Mouse (Mus musculus) right cerebral cortex, postnatal 10 days (tissue): ENCODE results near the gene Cxcr5.
A peak's percentile ranks its signal among the peaks of the same experiment; 100 is the strongest.
"Not testable (repeated sequence)": the region's sequence is repeated elsewhere in the genome, so short reads cannot be mapped to it uniquely, and the experiment has no call there.

Experiments
- DNase-seq, 2 experiments: peaks; one replicate each; pipeline ENCODE4 v3.0.0; 2021; ENCODE audit warnings: low spot score in 2 of 2

Gene Cxcr5

DNA sequence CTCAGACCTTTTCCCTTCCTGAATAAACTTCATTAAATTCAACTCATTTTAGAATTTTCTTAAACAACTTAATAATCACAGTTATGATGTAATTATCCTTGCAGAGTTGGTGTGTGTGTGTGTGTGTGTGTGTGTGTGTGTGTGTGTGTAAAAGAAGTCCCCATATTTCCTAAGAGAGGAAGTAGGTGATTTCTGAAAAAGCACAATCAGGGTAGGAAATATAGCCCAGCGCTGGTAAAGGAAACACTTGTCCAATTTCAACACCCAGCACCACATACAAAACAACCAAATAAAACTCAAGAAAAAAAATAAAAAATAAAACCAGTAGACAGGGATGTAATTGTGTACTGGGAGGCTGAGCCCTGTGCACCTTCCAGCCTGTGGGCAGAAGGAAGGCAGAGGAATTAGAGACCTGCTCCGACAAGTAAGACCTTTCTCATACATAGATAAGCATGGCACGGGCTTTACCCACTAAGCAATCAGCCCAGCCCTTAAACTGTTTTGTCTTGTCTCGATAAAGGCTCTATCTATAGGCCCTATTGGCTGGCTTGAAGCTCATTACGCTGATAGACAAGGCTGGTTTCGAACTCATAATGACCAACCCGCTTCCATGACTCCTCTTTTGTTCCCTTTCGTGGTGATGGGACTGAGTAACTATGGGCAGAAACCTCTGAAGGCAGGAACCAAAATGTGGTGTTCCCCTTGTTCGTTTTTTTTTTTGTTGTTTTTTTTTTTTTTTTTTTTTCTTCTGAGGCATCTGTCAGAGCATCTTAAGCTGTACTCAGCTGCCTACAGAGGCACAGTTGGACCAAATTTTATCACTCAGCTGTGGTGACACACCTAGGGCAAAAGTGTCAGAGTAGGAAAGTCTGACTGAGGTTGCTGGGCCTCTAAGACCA lies 25.8 kb upstream of the Cxcr5 start:
- no peak for DNase-seq

DNA sequence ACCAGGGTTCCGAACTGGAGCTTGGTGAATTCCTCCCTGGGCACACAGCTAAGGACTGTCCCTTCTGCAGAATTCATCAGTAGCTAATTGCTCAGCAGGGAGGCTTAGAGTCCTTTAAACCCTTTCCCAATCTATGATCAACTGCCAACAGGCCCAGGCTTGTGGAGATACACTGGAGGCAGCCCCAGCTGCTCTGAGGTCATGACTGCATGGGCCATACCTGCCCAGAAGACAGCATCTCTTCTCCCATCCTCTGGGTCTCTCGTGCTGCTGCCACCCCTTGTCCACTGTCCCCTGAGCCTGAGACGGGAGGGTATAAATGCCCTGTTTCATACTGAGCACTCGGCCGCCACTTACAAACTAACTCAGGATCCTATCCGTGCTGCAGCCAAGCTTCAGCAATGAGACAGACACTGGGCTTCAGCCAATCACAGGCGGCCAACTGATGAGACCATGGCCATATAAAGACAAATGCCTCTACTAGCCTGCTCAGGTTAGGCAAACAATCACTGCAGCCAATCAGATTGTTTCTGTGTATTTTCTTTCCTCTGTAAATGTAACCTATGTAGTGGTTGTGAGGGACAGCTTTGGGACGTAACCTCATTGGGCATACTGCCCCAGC lies 25.1 kb upstream of the Cxcr5 start:
- no peak for DNase-seq

DNA sequence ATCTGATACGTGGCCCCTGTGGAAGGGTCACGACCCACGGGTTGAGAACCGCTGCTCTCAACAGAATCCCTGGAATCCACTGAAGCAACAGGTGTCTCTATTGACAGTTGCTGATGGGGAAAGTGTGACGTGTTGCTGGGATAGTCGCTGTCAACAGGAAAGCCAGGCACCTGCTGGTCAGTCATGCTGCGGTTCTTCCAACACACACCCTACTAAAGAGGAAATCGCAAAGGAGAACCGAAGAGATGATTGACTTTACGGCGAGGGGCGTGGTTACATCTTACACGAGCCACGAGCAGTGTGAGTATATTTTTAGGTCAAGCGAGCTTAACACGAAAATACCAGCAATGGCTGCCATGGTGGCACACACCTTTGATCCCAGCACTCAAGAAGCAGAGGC lies 20.7 kb upstream of the Cxcr5 start:
- no peak for DNase-seq

DNA sequence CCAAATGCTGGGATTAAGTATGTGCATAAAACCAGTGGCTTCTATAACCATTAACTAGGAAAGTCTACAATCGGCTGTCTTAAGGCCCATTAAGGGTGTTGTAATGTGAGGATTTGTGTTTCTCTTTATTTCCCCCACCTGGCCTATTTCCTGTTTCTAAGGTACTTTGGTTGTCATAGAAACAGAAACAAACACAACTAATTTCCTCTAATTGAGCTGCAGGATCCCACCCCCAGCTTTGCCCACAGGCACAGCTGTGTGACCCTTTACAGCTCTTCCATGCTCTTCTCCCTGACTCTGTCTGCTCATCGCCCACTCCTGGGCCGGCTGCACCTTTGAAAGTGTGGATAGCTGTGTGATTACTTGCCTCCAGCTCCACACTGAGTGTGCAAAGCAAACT lies 19.7 kb upstream of the Cxcr5 start:
- no peak for DNase-seq

DNA sequence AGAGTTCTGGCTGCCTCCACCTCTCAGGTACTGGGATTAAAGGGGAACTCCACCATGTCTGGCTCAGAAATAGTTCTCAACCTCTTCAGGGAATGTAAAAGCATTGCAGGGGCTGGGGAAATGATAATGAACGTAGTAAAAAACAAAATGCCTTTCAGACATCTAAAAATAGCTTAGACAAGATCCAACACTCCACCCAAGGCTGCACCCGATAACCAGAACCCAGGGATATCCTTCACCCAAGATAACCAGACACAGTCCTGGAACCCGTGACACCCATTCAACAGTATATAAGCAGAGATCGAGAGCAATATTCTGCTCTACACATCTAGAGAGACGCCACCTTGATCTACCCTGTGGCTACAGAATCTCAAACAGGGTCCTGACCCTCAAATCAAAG lies 18.4 kb upstream of the Cxcr5 start:
- no peak for DNase-seq

DNA sequence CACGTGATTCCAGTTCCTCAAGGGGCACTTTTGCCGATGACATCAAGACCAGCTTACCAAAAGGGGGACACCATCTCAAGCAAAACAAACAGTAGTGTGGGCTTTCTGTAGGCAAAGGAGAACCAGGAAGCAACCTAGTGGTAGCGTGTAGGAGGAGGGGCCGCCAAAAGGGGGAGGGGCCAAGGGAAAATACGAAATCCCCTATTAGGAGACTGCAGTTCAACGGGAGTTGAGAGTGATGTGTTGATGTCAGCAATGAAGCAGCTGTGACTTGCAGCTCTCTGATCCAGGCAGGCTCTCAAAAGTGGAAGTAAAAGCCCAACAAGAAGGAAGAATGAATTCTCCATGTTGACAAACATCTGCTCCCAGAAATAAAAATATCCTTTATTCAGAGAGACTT lies 17.7 kb upstream of the Cxcr5 start:
- DNase-seq: peak; percentile 29 to 48

DNA sequence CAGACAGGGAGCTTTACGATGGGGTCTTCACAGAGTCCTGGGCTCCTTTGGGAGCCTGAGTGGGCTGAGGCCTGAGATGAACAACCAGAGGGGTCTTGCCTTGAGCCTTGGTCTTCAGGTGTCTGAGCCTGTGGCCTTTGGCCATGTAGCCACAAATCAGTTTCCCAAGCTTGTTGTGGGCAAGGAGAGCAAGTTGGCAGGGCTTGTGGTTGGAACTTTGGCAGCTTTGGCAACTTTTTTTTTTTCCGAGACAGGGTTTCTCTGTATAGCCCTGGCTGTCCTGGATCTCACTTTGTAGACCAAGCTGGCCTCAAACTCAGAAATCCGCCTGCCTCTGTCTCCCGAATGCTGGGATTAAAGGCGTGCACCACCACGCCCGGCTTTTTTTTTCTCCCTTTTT lies 14.4 kb upstream of the Cxcr5 start:
- DNase-seq: not testable (repeated sequence)

DNA sequence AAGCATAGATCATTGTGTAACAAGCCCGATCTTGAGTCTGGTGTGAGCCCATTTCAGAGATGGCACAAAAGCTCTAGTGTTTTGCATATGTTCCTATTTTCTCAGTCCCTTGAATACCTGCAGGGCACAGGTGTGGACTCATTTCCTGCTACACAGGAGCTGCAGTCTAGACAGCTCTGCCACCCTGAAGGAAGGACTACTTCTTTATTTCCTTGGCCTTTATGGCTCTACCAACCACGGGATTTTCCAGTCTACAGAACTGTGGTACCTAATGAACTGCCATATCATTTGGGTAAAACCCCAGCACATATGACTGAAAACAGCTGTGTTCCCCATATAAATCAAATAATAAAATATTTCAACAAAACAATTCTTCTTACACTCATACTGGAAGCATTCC lies 13.4 kb upstream of the Cxcr5 start:
- DNase-seq: no peak

DNA sequence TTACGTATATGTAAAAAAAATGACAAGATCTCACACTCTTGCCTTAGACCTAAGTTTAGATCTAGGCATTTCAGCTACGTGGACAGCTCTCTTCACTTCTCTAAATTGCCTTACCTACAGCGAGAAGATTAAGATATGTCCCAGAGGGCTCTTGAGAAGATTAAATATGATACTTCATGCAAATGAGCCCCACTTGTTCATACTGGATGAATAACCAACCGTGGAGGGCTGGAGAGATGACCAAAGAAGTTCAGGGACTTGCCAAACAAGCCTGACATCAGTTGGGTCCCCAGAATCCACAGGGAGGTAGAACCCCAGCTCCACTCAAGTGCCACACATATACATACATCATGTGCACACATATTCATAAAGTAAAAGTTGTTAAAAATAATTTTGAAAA lies 11.6 kb upstream of the Cxcr5 start:
- DNase-seq: no peak

DNA sequence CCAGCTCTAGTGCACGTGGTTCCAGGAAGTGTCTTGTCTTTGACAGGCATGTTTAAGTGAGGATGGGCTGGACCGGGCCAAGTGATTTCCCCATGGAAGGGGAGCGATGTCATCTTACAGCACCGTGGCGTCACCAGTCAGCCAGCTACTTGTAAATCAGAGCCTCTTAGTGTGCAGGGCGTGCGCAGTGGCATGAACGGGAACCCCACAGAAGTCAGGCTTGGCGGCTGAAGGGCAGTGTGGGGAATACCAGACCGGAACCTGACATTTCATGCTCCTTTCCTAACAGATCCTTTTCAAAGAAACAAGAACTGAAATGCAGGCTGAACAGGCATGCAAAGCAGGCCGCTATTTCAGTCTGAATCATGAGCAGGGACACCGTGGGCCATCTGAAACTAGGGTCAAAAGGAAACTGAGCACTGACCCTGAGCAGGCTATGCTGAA lies 9.3 kb upstream of the Cxcr5 start:
- no peak for DNase-seq

DNA sequence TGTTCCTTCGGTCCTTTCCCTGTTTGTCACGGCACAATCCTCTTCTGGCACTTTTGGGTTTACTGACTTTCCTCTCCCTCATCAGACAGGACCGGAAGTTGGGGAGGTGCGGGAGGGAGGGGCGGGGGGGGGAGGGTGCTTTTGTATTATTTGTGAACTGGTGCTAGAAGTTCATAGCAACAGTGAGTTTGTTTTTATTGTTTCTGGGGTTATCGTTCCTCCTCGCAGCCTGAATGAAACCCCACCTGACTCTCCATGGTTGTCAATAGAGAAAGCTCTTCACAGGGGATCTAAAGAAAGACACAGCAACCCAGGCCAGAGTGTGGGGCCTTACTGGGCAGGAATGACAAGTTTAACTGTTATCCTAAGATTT lies 6.4 kb upstream of the Cxcr5 start:
- DNase-seq: no peak

DNA sequence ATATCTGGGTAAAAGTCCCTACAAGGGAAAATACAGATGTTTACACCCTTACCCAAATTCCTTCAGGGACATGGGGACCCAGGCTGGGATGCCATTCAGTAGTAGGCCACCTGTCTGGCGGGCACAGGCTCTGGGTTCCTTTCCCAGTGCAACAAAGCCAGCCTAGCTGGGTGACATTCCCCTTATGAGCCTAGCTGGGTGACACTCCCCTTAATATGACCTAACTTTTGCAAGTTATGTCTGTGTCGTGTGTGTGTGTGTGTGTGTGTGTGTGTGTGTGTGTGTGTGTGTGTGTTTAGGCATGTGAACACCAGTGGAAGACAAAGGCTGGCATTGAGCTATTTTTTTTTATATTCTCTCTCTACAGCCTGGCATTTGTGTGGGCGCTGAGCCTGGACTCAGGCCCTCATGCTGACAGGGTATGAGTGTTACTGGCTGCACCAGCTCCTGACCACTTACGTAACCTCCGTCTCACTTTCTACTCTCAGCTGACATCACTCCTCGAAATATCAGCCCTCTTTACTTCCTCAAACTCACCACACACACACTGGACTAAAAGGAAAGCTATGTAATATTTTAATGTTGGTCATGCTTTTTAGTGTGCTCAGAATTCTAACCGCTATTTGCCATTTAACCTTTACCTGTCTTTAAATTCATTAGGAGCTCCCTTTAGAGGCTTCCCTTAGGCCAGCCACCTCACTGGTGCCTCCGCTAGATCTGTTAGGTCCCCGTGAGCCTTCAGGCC lies 5.8 kb upstream of the Cxcr5 start:
- no peak for DNase-seq

DNA sequence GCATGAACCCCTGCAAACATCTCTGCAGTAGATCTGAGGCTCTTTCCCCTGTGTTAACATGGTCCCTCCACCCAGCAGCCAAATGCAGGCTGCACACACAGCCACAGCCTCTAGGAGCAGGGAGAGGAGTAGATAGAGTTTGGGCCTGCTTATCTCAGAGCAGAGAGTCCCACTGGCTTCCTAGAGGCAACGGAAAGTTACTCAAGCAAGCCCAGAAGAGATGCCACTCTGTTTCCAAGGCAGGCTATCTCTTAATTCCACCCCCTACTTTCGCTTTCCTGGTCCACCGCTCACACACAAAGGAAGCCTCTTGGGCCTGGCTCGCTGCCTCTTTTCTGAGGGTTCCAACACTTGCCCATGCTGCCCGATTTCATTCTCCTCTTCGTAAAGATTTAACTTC lies 3.7 kb upstream of the Cxcr5 start:
- no peak for DNase-seq

DNA sequence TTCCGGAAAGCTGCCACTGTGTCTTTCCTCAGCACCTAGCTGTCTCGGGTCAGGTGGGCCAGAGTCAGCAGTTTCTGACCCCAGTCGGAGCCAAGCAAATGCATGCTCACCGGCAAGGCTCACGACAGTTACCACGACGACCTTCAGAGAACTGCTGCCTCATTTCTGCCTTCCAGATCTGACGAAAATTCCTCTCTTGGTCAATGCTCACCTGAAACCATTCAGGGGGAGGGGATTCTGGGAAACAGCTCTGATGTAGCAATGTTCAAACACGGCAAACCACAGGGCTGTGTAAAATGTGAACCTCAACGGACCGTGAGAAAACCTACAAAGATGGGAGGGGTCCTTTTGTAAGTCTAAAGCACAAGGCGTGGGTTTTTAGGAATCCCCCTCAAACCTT lies 1.3 kb upstream of the Cxcr5 start:
- DNase-seq: no peak

DNA sequence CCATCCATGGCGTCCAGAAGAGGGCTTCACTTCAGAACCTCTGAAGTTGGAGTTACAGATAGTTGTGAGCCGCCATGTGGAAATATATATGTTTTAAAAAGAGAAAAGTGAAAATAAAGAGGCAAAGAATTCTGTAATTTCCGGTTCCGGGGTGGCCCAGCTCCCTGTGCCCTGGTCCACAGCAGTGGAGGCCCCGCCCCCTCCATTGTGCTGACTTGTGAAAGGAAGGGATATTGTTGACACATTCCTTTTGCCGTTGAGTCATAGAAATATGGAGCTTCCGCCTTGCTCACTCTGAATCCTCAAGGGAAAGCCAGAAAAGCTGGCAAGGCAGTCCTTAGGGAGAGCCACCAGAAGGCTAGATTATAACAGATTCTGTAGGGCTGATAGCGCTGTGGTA lies 9.5 kb downstream of the Cxcr5 start:
- no peak for DNase-seq

DNA sequence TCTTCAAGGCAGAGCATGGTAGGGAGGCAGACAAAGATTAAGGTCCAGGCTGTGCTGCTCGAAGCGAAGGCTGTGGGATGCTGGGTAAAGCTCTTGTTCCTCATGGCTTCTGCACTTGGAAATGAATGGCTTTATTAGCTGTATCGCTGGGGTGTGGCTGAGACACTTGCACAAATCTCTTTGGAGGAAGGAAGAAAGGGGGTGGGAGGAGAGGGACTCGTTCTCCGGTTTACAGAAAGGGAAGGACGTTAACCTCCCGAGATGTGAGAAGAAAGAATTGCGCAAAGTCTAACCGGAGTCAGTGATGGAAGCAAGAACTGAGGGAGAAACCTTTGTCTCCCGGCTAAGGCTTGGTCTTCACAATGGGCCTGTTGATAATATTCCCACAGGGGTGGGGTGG lies 10.5 kb downstream of the Cxcr5 start:
- no peak for DNase-seq

DNA sequence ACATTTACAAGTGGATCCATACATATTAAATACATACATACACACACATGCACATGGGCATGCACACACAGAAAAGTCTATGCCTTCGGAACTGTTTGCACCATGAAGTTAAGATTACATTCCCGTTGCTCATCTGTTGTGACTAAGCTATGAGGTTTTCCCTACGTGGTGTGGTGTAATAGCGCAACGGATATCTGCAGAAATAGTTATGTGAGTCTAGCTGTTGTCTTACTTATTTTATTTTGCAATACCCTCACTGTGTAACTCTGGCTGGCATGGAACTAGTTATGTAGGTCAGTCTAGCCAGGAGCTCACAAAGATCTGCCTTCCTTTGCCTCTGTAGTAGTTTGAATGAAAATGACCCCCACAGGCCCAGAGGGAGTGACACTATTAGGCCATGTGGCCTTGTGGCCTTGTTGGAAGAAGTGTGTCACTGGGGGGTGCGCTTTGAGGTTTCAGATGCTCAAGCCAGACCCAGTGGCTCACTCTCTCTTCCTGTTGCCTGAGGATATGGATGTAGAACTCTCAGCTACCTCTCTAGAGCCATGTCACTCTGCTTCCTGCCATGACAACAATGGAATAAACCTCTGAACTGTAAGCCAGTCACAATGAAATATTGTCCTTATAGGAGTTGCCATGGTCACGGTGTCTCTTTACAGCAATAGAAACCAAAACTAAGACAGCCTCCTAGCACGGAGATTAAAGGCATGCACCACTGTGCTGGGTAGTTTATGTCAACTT lies 13.1 kb downstream of the Cxcr5 start:
- DNase-seq: no peak

DNA sequence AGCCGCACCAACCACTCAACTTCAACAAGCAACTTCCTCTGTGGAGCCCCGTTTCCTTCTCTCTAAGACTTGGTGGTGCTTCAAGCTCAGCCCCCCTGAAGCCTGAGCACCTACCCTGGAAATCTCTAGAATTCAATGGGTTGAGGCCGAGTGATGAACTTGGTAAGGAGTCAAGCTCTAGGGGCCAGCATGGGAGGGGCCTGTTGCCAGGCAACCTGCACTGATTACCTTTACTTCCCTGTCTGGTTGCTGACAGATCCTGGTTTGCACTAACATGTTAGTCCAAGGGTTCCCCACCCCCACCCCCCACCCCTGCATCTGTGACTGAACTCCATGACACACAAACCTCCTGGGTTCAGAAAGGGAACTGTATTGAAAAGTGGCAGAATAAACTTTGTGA lies 16.7 kb downstream of the Cxcr5 start:
- no peak for DNase-seq

DNA sequence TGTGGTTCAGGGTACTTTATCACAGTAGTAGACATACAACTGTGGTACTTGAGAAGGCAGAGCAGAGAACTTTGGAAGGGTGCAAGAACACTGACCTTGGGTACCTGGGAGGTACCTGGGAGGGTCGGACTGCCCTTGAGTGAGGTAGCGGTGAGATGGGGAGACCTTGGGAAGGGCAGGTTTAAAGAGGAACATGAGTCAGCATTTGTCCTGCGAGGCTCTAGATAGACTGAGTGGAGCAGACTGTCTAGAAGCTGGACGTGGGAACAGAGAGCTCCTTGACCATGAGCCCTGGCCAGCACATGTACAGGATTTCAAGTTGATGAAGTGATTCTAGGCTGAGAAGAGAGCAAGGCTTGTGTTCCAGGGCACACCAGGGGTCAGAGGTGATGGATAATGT lies 19.3 kb downstream of the Cxcr5 start:
- DNase-seq: no peak

DNA sequence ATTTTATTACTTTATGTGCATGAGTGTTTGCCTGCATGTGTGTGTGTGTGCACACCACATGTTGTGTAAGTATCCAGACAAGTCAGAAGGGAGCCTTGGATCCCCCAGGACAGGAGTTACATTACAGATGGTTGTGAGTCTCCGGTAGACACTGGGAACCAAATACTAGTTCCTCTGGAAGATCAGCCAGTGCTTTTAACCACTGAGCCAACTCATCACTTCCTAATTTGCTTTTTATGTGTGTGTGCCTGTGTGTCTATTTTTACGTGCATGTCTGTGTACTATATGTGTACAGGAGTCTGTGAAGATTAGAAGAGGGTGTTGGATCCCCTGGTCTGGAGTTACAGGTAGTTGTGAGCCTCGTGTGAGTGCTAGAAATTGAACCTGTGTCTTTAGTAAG lies 21.0 kb downstream of the Cxcr5 start:
- no peak for DNase-seq

DNA sequence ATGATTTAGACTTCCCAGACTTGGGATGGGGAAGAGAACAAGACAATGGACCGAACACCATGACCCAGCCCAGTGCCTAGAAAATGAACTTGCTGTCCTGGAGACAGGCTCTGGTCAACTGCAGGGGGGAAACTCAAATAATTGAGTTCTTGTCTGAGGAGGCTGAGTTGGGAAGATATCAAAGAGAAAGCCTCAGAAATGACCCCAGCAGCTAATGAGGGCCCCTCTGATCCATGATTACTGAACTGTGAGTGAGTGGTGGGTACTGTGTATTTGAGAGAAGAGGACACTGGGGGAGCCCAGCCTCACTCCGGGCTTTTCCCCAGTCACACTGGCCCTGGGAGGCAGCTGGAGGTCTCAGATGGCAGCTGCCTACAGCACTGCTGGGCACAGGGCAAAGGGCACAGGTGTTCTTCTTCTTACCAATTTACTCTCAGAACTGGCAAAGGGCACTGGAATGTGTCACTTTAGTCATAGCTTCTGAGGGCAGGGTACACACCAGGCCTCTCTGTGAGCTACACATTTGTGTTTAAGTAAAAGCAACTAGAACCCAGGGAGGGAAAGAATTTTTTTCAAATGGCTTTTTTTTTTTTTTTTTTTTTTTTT lies 21.8 kb downstream of the Cxcr5 start:
- no peak for DNase-seq
